Mouse (Mus musculus): ENCODE measurements around the gene Hhat. TPM values are rescaled to one million over a fixed set of nuclear protein-coding genes. Genes with fewer than 3 reads are reported as not detected.

The Hhat gene
- total RNA-seq, 2 experiments from 2014 or later: 0.99 to 1.1 TPM

DNA sequence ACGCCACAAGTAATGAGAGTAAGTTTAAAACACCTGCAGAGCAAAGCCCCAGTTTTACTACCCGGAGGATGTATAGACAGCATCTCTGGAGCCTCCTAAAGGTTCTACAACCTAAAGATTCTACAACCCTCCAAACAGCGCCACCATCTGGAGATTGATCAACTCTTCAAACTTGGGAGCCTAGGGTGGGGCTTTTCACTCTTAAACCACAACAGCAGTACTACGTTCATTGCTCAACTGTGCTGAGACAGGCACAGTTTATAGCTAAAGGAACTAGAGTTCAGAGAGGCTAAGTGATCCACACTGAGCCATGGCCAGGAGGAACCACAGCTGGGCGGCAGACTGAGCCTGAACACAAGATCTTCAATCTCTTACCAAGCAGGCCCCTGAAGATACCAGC lies 107.9 kb downstream of the Hhat start:
- ATAC-seq (ENCODE audit: poor library complexity, severe bottlenecking): peak; percentile 49

DNA sequence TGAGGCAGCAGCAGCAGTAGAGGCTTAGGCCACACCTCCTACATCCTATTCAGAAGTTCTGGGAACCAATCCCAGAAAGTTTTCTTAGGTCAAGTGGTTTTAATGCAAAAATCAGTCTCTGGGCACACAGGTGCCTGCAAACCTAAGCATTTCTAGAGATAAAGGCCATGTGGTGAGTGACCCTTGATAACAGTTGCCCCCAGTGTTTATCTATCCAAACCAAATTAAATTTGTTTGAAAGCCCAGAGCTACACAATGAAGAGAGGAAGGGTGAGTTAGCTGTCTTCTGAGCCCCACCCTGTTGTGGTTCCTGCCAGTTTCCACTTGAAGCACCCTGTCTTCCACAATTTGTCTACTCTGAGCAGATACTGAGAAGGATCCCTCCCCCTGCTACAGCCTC lies 109.4 kb downstream of the Hhat start:
- no peak for ATAC-seq (ENCODE audit: poor library complexity, severe bottlenecking)

DNA sequence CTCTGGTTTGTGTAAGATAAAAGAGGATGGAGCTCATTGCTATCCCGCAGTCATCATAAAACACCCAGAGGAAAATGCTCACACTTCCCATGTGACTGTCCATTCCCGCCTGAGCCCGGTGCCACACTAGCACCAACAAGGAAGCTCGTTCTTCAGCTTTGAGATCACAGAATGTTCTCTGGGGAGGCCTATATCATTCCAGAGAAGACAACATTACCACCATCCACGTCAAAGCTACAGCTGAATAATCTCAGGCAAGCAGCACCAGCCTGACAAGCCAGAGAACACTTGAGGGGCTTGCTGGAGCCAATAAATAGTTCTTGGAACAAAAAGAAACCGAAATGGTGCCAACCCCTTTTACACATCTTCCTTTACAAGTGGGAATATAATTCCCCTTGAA lies 113.6 kb downstream of the Hhat start:
- ATAC-seq (ENCODE audit: poor library complexity, severe bottlenecking): no peak

DNA sequence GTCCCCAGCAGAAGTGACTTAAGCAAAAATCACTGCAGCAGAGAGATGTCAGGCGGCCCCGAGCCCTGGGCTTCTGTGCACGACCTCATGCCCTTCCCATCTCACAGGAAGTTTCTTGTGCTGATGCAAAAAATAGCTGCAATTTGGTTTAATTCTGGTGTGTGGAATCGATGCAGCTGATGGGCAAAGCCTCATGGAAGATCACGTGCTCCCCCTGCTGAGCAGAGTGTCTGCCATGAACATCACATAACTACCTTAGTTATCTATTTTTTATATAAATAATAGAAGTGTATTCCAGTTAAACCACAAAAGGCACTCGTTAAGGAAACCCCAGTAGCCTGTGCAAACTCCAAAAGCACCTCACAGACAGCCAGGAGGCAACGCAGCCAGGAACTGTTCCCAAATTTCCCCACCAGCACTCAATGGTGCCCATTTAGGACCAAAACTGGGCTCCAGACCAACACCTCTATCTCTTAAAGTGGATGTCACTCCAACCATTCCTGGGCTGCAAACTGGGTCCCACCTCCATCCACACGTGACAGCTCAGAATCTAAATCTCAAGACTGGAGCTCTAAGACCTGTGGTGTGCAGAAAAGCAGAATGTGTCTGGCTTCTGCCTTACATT lies 118.9 kb downstream of the Hhat start:
- no peak for ATAC-seq (ENCODE audit: poor library complexity, severe bottlenecking)

DNA sequence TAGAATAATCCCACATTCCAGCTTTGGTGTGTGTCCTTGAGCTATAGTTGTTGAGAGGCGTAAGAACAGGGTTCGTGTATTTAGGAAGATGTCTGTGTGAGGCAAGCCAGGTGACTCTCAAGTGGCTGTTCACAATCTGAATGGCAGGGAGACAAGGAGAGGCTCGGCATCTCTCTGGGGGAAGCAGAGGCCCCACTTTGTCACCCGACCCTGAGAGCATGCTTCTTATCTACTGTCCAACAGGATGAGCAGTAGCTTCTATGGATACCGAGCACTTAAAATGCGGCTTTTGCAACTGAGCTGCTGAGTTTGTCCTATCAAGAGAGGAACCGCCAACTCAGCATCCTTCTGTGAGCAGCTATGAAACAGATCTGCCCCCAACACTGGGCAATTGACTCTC lies 120.4 kb downstream of the Hhat start:
- ATAC-seq (ENCODE audit: poor library complexity, severe bottlenecking): no peak

DNA sequence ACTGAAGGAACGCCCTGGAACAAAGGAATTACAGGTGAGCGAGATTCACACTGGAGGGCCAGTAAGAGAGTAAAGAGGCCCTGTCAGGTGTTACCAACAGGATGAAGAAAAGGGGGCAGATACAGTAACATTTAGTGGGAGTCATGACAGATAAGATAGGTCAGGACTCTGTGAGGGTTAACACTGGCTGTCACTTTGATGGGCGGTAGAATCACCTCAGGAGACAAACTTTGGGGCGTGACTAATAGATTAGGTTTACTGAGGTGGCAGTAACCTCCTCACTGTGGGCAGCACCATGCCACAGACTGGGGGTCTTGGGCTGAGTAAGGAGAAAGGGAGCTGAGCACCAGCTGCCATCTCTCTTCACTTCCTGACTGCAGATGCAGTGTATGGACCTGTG lies 121.0 kb downstream of the Hhat start:
- no peak for ATAC-seq (ENCODE audit: poor library complexity, severe bottlenecking)

DNA sequence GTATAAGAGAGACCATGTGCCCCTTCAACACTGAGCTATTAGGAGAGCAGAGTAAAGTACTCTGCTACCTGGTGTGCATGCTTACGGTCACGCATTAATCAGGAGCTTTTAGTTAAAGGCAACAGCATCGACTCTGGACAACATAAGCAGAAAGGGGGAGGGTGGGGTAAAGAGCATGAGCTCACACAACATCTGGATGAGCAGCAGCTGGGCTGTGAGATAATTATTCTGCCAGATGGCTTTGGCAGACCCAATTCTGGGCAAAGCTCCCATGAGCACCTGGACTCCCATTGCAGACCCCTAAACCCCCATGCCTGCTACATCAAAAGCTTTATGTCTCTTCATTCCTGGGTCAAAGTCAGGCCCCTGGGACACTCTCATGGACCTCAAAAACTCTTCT lies 121.8 kb downstream of the Hhat start:
- no peak for ATAC-seq (ENCODE audit: poor library complexity, severe bottlenecking)

DNA sequence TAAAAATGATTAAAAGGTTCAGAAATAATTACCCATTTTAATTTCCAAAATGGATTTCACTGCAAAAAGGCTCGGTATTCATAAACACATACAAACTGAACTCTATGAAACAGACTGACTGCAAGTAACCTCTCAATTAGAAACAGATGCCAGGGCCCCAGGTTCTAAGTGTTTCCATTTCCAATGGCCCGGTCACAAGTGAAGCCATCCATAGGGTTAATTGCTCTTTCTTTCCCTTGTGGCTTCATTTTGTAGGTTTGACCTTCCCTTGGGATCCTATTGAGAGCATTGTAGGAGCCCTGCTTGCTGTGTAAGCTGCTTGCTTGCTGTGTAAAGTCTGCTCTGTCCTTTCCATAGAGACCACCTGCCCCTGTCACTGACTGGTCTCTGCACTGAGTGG lies 123.7 kb downstream of the Hhat start:
- ATAC-seq (ENCODE audit: poor library complexity, severe bottlenecking): no peak

DNA sequence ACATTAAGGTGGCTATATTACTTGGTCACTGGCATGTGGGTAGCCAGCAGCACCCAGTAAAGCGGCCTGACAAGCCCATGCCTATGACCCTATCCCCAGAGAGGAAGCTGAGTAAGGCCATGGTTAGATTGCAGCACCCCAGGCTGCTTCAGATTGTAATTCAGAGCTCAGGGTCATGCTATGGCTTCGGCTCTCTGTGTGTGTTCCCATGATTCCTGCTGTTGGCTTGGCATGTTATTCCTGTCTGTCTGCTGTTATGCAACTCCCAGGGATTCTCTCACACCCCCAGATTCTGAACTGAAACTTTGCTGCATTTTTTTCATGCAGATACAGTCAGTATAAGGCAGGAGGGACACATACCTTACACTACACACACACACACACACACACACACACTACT lies 128.9 kb downstream of the Hhat start:
- ATAC-seq (ENCODE audit: poor library complexity, severe bottlenecking): no peak

DNA sequence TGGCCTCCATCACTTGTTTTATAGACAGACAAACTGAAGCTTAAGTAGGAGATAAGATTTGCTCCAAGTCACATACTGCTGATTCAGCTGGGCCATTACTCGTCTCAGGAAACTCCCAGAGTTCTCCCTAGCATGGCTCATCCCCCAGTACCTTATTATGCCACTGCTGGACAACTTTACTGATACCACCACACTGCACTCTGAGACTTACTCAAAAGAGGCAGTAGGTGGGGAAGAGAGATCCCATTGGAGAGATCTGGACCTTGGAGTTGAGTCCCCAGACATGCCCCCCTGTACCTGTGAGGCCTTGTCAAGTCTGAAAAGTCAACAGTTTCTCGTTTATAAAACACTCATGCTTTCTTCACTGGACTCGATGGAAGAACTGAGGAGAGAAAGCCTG lies 131.8 kb downstream of the Hhat start:
- no peak for ATAC-seq (ENCODE audit: poor library complexity, severe bottlenecking)

DNA sequence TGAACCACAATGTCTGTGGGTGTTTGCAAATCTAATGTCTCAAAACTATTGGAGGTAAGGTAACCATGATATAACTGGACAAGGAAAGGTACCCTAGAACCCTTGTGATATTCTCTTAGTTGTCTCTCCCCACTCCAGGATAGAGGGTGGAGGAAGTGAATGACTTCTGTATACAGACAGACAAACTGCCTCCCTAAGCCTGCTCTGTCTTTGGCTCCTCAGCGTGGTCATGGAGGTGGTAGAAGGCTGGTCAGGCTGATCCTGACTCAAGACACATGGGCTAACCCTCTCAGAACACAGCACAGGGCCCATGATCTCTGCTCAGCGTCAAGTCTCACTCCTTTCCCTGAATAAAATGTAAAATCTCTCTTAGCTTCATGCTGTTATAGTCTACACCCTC lies 149.2 kb downstream of the Hhat start:
- no peak for ATAC-seq (ENCODE audit: poor library complexity, severe bottlenecking)

DNA sequence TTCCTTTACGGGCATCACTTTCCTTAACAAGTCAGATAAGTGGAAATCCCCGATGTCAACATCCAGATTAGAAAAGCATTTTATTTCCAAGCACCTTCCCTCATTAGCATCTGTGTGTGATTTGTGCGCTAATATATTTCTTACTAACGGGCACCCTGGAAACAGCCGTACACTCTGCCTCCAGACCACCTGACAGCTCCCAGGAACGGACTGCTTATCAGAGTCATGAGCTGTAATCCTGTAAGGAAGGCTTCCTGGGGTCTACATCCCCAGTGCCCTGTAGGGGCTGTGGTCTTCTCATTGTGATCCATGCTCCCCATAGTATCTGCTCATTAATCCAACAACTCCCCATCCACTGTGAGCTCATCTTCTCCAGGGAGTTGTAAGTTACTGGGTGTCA lies 157.8 kb downstream of the Hhat start:
- ATAC-seq (ENCODE audit: poor library complexity, severe bottlenecking): no peak

DNA sequence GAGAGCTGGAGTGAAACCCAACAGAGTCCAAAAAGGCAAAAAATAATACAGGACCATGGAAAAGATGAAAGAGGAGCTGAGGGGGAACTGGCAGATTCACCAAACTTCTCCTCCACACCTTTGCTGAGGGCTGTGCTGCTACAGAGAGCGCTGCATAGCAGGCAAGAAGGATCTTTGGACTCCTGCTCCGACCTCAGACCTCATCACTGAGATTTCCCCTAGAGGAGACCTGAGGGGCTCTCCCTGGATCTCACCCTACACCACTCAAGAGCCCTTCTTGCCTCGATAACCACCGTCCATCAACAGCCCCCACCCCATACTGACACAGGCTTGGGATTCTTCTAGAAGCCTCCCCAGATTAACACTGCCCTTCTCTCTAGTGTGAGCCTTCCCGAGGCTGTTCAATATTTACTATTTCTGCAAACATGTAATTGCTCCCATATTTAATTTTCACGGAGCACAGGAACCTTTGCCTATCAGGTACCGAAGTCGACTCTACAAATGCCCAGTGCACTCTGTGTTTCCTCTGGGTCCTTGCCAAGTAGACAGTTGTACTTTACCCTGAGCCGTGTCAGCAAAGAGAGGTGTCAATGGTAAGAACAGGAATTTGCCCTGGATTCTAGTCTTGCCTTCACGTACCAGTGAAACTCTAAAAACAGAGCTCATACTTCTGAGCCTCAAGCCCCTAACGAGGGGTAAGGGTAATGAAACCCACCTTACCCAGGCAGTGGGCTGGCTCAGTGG lies 158.9 kb downstream of the Hhat start:
- no peak for ATAC-seq (ENCODE audit: poor library complexity, severe bottlenecking)

DNA sequence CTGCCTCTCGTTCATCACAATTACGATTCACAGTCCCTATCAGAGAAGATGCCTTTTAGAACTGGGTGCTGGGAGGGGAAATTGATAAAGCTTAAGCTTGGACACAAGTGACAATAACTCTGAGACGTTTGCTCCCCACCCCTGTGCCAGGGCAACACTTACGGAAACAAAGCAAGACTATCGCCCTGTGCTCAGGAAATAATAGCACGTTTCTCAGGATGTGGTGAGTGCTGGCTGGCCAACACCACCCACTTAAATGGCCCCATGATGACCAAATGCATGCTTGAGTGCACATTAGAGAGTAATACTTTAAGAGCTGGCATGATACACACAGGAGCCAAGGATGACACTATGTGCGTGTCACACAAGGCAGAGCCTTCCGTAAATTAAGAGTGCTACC lies 164.1 kb downstream of the Hhat start:
- peak; percentile 31; the same call in 1 of the 2 replicates for ATAC-seq (ENCODE audit: poor library complexity, severe bottlenecking)

DNA sequence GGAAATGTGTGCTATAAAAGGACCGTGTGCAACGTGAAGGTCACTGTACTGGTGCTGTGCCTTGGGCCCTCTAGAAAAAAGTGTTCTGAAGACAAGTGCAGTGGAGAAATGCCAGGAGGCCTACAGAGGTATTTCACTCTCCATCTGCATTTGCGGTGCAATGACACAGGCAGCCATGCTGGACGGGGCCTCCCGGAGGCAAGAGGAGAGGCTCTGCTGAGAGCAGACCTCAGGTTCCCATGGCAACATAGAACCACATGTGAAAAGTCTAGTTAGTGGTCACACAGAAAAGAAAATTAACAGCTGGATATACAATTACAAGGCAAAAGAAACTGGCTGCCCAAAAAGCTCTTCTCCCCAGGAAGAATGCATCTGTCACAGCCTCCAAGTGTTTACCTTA lies 166.6 kb downstream of the Hhat start:
- ATAC-seq (ENCODE audit: poor library complexity, severe bottlenecking): no peak

DNA sequence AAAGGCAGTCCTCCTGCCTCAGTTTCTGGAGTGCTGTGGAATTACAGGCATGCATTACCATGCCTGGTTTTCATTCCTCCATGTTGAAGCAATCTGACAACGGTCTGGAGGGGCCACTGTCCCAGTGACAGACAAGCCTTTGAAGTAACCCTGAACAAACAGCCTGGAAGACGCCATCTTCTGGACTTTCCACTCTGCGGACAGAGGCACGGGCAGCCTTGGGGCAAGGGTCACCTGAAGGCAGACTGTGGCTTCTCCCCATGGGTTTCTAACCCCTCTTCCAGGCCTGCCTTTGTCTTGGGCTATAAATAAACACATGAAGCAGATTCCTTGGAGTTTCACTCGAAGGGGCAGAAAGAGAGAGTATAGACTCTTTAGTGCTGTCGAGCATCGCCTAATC lies 167.5 kb downstream of the Hhat start:
- ATAC-seq (ENCODE audit: poor library complexity, severe bottlenecking): no peak

DNA sequence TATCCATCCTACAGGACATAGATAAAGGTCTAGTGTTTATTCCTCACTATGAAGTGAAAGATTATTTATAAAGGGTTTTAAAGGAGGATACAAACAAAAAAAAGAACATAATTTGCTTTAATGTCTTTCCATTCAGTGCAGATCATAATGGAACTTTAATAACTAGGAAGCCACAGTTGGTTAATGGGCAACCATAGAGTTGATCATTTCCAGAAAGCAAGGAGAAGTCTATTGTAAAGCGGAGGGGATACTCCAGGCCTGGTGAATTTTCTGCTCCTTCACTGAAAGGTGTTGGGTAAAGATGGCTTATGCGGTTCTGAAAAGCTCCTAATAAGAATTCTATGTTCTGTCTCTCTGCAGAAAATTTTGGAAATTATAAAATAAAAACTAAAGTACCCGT lies 169.8 kb downstream of the Hhat start:
- no peak for ATAC-seq (ENCODE audit: poor library complexity, severe bottlenecking)

DNA sequence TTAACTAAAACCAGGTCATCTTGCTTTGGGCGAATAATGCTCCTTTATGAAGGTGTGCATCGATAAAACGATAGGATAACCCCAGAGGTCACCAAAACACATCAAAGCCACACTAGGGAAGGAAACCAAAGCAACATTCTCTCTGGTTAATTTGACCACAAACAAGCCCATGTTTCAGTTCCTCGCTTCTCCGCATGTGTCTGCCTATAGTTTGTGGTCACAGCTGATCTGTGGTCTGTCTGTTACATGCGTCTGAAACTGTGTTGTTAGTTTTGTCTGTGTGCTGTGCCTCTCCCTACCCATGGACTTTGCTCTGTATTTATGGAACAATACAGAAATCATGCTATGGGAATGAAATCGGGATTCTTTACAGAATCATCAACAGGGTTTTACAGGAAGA lies 171.3 kb downstream of the Hhat start:
- peak; percentile 75 for ATAC-seq (ENCODE audit: poor library complexity, severe bottlenecking)

DNA sequence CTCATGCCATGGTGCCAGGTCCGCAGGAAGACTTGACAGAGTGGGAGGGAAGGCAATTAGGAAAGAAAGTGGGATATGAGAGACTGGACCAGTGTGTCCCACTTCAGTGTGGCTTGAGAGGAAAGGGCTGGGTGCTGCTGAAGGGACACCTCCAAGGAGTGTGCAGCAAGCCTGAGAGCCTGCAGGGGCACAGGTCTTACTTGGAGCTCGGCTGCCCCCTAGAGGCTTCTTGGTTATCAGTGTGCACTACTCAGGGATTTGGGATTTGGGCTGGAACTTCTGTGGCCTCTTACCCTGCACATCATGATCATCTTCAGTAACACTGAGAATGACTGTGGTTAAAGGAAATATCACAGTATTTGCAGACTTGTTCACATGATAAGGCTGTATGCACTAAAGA lies 172.6 kb downstream of the Hhat start:
- ATAC-seq (ENCODE audit: poor library complexity, severe bottlenecking): peak; percentile 67

DNA sequence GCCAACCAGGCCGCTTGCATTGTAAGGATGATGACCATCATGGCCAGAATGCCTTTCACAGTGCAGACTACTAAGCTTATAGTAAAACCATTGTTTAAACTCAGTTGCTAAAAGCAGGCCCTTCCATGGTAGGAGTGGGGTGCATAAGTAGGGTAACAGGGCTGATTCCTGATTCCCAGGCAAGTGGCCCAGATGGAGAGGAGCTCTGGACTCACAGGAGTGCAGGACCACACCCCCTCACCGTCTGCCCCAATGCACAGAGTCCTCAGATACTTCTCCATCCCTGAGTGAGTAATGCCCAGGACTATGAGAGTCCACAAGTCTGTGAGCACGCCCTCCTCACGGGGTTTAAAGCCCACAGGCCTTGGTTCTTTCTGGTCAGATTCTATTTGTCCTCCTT lies 175.6 kb downstream of the Hhat start:
- no peak for ATAC-seq (ENCODE audit: poor library complexity, severe bottlenecking)

DNA sequence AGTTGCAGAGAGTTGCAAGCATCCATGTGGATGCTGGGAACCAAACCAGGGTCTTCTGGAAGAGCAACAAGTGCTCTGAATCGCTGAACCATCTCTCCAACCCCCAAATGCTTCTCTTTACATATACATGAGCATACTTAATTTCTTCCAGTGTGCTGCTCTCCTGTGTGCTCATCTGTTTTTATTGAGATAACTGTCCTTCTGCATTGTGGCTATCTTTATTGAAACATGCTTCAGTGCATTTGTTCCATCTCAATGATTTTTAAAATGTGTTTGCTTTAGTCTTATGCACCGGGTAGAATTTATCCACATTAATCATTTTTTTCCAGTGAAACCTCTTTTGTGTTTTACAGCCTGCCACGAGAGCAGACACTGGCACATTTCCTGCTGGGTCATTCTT lies 177.5 kb downstream of the Hhat start:
- no peak for ATAC-seq (ENCODE audit: poor library complexity, severe bottlenecking)

DNA sequence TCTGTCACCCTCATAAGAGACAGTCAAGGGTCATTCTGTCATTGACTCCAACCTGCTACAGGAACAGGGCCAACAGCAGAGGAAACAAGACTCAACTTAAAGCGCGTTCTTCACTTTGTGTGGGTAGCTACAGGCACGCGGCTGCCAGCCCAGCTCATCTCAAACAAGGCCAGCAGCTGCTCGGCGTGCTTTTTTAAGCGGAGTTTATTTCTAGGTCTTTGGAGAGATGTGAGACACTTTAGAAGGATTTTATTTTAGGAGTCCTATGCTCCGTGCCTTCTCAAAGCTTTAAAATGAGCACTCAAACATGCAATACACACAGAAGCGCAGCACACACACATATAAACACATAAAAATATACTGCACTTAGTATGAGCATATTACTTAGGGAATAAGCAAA lies 183.6 kb downstream of the Hhat start:
- ATAC-seq (ENCODE audit: poor library complexity, severe bottlenecking): no peak

DNA sequence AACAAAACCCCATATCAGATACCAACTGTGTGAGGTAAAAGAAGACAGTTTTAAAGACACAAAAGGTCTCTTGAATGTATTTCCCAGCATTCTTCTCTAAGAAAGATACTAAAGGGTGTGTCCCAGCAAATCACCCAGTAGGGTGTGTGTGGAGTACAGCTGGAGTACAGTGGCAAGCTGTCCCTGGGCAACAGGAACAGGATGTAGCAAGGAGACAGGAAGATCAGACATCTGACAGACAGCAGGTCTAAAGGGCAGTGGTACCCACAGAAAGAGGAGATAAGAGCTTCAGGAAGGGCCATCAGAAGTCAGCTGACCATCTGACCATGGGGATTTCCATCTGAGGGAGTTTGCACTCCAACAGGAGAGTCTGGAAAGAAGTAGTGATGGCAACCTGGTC lies 185.7 kb downstream of the Hhat start:
- no peak for ATAC-seq (ENCODE audit: poor library complexity, severe bottlenecking)

Data from megakaryocyte, adult 5-6 weeks (primary cell).